Mouse (Mus musculus) neural tube, embryonic 13.5 days (tissue): ENCODE results near the gene Aim2. TPM values are rescaled to one million over a fixed set of nuclear protein-coding genes. Genes with fewer than 3 reads are reported as not detected.

Experiments used
- ATAC-seq: fragments of 200-750 bp; cut with Nextera tagmentation; 2 replicates; pipeline ENCODE4 v1.8.0; 2017; ENCODE audit warnings: low read depth, mild to moderate bottlenecking, moderate TSS enrichment, moderate library complexity
- H3K27ac ChIP-seq: fragments of 300-500 bp; sonication (generic); replicated peaks from 2 replicates; pipeline ENCODE4 v1.5.1; 2015; ENCODE audit warnings: moderate library complexity, mild to moderate bottlenecking, inconsistent platforms
- H3K27me3 ChIP-seq: fragments of 300-500 bp; sonication (generic); 2 replicates; pipeline ENCODE4 v1.6.1; 2015; ENCODE audit warnings: mild to moderate bottlenecking, inconsistent platforms
- H3K36me3 ChIP-seq: fragments of 300-500 bp; sonication (generic); 2 replicates; pipeline ENCODE4 v1.6.1; 2015; ENCODE audit warnings: mild to moderate bottlenecking, inconsistent platforms
- H3K4me1 ChIP-seq: fragments of 300-500 bp; sonication (generic); replicated peaks from 2 replicates; pipeline ENCODE4 v1.6.1; 2015; ENCODE audit warnings: inconsistent platforms
- H3K4me2 ChIP-seq: fragments of 300-500 bp; sonication (generic); 2 replicates; pipeline ENCODE4 v1.6.1; 2015; ENCODE audit warnings: inconsistent platforms, mild to moderate bottlenecking, moderate library complexity
- H3K4me3 ChIP-seq: fragments of 300-500 bp; sonication (generic); 2 replicates; pipeline ENCODE4 v1.5.1; 2015; ENCODE audit warnings: mild to moderate bottlenecking, inconsistent platforms
- H3K9ac ChIP-seq: fragments of 300-500 bp; sonication (generic); 2 replicates; pipeline ENCODE4 v1.6.1; 2015; ENCODE audit warnings: moderate library complexity, mild to moderate bottlenecking, inconsistent platforms
- H3K9me3 ChIP-seq: fragments of 300-500 bp; sonication (generic); 2 replicates; pipeline ENCODE4 v1.6.1; 2016; ENCODE audit warnings: inconsistent platforms
- WGBS: fragments of 180-500 bp; shearing (Covaris S2); methylation state at CpG from one replicate; pipeline ENCODE4 v1.1.7; 2015; 5-methylcytosine and 5-hydroxymethylcytosine counted together
- polyA plus RNA-seq: library from polyadenylated mRNA; unstranded; fragments of >200 nt; fragmentation: Nextera tagmentation; extraction: Ambion mirVana; gene quantifications from 2 replicates; pipeline ENCODE4 v1.2.1, GENCODE M21; 2015

The Aim2 gene
- polyA plus RNA-seq, 1 experiment from 2014 or later, result 2.3 TPM

DNA sequence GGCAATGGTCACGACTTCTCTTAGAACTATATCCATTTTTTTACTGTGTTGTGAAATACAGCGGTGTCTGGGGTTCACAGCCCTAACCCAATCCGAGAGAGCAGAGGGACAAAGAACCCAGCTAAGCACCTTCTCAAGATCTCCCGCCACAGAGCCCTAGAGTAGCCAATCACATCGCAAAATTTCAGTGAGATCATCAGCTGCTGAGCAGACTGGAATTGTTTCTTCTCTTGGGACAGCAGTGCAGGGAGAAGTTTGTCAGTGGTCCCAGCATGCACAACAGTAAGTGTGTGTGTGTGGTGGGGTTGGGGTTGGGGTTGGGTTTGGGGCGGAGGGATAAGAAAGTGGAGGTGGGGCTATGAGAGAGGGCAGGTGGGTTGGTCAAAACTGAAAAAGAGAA is 733 bp upstream of the Aim2 start:
- peak; percentile 63 for ATAC-seq
- no peaks in the 10 kb centered on the region for H3K27me3 ChIP-seq
- peaks cover 34% of the 10 kb centered on the region for H3K36me3 ChIP-seq
- peak overlapping the region; percentile 48 for H3K4me2 ChIP-seq
- 3% methylated on average over 6 of the region's 6 CpGs for WGBS
- no peaks in the 10 kb centered on the region for H3K9me3 ChIP-seq
- H3K4me3 ChIP-seq, result peak overlapping the region; percentile 22
- H3K4me1 ChIP-seq, result peaks cover 28% of the 10 kb centered on the region
- H3K9ac ChIP-seq, result peak overlapping the region; percentile 34
- H3K27ac ChIP-seq, result no peak overlapping the region

DNA sequence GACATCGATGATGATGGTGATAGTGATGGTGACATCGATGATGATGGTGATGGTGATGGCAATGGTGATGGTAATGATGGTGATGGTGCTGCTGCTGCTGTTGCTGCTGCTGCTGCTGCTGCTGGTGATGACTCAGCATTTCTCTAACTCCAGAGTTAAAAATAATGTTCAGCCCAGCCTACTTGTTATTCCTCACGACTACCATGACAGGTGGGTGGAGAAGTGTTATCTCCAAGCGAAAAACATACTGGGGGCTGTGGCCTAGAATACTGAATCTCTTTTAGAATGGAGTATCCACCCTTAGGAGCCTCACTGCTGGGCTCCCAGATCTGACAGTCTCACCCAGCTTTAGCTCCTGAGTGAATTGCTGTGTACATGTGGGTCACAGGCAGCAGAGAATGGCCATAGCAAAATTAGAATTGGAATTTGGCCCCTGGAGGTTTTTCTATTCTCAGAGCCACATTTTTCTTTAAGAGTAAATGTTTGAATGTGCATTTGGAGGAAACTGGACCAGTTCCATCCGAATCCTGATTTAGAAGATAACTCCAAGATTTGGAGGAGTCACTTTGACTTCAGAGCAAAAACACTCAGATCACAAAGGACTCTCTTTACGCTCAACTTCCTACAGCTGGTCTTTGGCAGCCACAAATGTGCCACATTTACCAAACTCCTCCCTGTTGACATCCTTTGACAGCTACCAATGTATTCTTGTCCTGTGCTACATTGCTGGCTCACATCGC is 4.6 kb downstream of the Aim2 start:
- ATAC-seq, result no peak
- 81% methylated on average over 7 of the region's 7 CpGs for WGBS

GRCm38 (mm10) chr1:173356699-173357098 is 6.0 kb downstream of the Aim2 start:
- Histone ChIP-seq H3K27me3 (no peaks in the 10 kb centered on the region), H3K4me2 (no peak overlapping the region), H3K9me3 (no peaks in the 10 kb centered on the region), H3K4me1 (peaks cover 52% of the 10 kb centered on the region), H3K27ac (no peak overlapping the region), H3K9ac (no peak overlapping the region), H3K4me3 (no peak overlapping the region), H3K36me3 (peaks cover 20% of the 10 kb centered on the region)
- ATAC-seq, result no peak
- 84% methylated on average over 2 of the region's 2 CpGs for WGBS

More for the DNA sequence above, 4.6 kb downstream of the Aim2 start:
- Histone ChIP-seq H3K27ac (no peak overlapping the region), H3K9ac (no peak overlapping the region), H3K9me3 (no peaks in the 10 kb centered on the region), H3K36me3 (peaks cover 20% of the 10 kb centered on the region), H3K4me3 (no peak overlapping the region), H3K4me1 (peaks cover 50% of the 10 kb centered on the region), H3K27me3 (no peaks in the 10 kb centered on the region), H3K4me2 (no peak overlapping the region)

DNA sequence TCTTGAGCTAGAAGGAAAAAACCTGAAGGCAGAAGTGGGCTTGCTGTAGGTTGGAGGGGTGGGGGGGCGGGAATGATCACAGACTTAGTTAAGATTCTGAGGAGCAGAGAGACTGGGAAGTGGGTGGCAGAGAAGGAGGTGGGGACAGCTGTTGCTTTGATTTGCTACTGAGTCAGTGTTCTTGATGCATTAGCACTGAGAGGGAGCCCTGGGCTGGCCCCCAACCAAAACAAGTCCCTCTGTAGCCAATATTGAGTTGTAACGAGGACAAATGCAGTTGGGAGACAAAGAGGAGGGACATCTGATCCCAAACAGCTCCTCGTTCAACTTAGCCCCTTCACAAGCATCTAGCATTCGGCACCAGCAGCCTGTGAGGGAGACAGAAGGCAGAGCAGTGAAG is 7.1 kb downstream of the Aim2 start:
- ATAC-seq, result no peak
- Histone ChIP-seq H3K27me3 (no peaks in the 10 kb centered on the region), H3K4me3 (no peak overlapping the region), H3K27ac (no peak overlapping the region), H3K4me1 (peaks cover 58% of the 10 kb centered on the region), H3K9ac (no peak overlapping the region), H3K4me2 (no peak overlapping the region), H3K9me3 (no peaks in the 10 kb centered on the region), H3K36me3 (peaks cover 20% of the 10 kb centered on the region)
- WGBS, result 42% methylated on average over 4 of the region's 4 CpGs

- H3K4me1 ChIP-seq, result peaks cover 75% of the 10 kb centered on the region
- H3K27ac ChIP-seq, result peak overlapping the region; percentile 29; the same call in 1 of the 2 replicates
- H3K4me3 ChIP-seq, result no peak overlapping the region
- H3K4me2 ChIP-seq, result no peak overlapping the region
- H3K9me3 ChIP-seq, result no peaks in the 10 kb centered on the region
- no peak overlapping the region for H3K9ac ChIP-seq
- WGBS, result 48% methylated on average over 4 of the region's 4 CpGs
- no peak for ATAC-seq
- peaks cover 19% of the 10 kb centered on the region for H3K36me3 ChIP-seq
- no peaks in the 10 kb centered on the region for H3K27me3 ChIP-seq
Observed at GRCm38 (mm10) chr1:173359590-173360290, 9.1 kb downstream of the Aim2 start.

DNA sequence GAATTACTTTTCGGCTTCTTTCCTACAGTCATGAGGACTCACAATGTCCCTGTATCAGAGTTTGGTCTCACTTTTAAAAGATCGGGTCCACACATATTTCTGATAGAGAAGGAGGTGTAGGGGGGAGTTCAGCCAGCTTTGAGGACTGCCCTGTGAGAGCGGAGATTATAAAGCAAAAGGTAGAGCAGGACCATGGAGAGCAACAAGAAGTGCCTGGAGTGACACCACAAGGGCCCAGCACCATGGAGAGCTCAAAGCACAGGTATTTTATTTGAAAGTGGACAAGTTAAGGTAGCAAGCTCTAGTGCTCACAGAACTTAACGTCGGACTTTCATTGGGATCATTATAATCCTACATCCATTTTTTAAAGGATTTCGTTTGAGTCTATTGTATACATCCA is 11.0 kb downstream of the Aim2 start:
- no peak overlapping the region for H3K9ac ChIP-seq
- WGBS, result 49% methylated on average over 6 of the region's 6 CpGs
- peaks cover 79% of the 10 kb centered on the region for H3K4me1 ChIP-seq
- no peaks in the 10 kb centered on the region for H3K27me3 ChIP-seq
- peaks cover 14% of the 10 kb centered on the region for H3K36me3 ChIP-seq
- H3K27ac ChIP-seq, result no peak overlapping the region
- H3K4me3 ChIP-seq, result no peak overlapping the region
- no peak for ATAC-seq
- no peak overlapping the region for H3K4me2 ChIP-seq
- H3K9me3 ChIP-seq, result no peaks in the 10 kb centered on the region

- H3K27ac ChIP-seq, result no peak overlapping the region
- 97% methylated on average over 2 of the region's 2 CpGs for WGBS
- H3K36me3 ChIP-seq, result no peaks in the 10 kb centered on the region
- H3K27me3 ChIP-seq, result no peaks in the 10 kb centered on the region
- H3K9me3 ChIP-seq, result no peaks in the 10 kb centered on the region
- no peak overlapping the region for H3K4me3 ChIP-seq
- peaks cover 79% of the 10 kb centered on the region for H3K4me1 ChIP-seq
- H3K4me2 ChIP-seq, result no peak overlapping the region
- ATAC-seq, result no peak
- no peak overlapping the region for H3K9ac ChIP-seq
Observed at GRCm38 (mm10) chr1:173363436-173363835, 12.8 kb downstream of the Aim2 start.

DNA sequence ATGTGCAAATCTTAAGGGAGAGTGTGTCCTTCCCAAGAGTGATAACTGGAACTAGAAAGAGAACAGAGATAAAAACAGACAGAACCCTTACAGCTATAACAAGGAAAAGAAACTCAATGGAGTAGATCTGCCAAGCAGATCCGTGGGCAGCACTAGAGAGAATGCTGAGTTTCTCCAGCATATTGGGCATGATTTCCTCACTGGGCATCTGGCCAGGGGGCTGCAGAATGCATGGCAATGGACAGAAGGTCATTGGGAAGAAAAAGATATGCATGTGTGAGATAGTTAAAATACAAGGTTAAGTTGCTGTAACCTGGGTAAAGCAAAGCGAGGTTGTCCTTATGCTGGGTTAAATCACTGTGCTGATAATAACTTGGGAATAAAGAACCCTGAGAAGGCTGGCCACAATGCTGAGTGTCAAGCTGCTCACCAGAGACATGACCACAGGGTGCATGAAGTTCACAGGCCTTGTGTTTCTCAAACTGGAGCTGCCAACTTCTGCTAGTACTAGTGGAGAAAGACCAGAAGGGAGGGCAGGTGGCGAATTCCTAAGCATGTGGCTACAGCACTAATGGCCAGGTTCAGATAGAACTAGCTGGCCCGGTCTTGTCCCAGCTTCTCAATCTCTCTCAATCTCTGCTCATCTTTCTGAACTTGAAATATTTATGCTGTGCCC is 13.6 kb downstream of the Aim2 start:
- no peak overlapping the region for H3K9ac ChIP-seq
- H3K36me3 ChIP-seq, result no peaks in the 10 kb centered on the region
- H3K4me1 ChIP-seq, result peaks cover 71% of the 10 kb centered on the region
- no peak overlapping the region for H3K27ac ChIP-seq
- no peak overlapping the region for H3K4me2 ChIP-seq
- no peaks in the 10 kb centered on the region for H3K9me3 ChIP-seq
- WGBS, result 81% methylated on average over 4 of the region's 4 CpGs
- H3K27me3 ChIP-seq, result no peaks in the 10 kb centered on the region
- ATAC-seq, result no peak
- H3K4me3 ChIP-seq, result no peak overlapping the region

GRCm38 (mm10) chr1:173365970-173366409 is 15.3 kb downstream of the Aim2 start:
- peak overlapping the region; percentile 96 for H3K4me3 ChIP-seq
- no peaks in the 10 kb centered on the region for H3K27me3 ChIP-seq
- peak; percentile 51 for ATAC-seq
- peaks cover 66% of the 10 kb centered on the region for H3K4me1 ChIP-seq
- no peaks in the 10 kb centered on the region for H3K36me3 ChIP-seq
- H3K27ac ChIP-seq, result peak overlapping the region; percentile 95; the same call in 1 of the 2 replicates
- peak overlapping the region; percentile 98 for H3K9ac ChIP-seq
- no peaks in the 10 kb centered on the region for H3K9me3 ChIP-seq
- under 1% methylated on average over 13 of the region's 13 CpGs for WGBS
- H3K4me2 ChIP-seq, result peak overlapping the region; percentile 72

- Histone ChIP-seq H3K4me3 (peak overlapping the region; percentile 96), H3K4me1 (peaks cover 64% of the 10 kb centered on the region), H3K36me3 (no peaks in the 10 kb centered on the region), H3K9ac (peak overlapping the region; percentile 98), H3K4me2 (peak overlapping the region; percentile 72), H3K27me3 (no peaks in the 10 kb centered on the region), H3K9me3 (no peaks in the 10 kb centered on the region), H3K27ac (peak overlapping the region; percentile 95)
- peak; percentile 72 for ATAC-seq
- WGBS, result under 1% methylated on average over 31 of the region's 31 CpGs
Observed at GRCm38 (mm10) chr1:173366701-173367355, 16.1 kb downstream of the Aim2 start.

- under 1% methylated on average over 46 of the region's 46 CpGs for WGBS
- Histone ChIP-seq H3K4me3 (peak within 1 kb of the TSS; percentile 96), H3K36me3 (no peaks in the 10 kb centered on the region), H3K4me1 (peaks cover 62% of the 10 kb centered on the region), H3K9ac (peak within 1 kb of the TSS; percentile 98), H3K4me2 (peak within 1 kb of the TSS; percentile 72), H3K9me3 (no peaks in the 10 kb centered on the region), H3K27me3 (no peaks in the 10 kb centered on the region), H3K27ac (peak within 1 kb of the TSS; percentile 95)
- ATAC-seq, result peak; percentile 88
Observed at GRCm38 (mm10) chr1:173367356-173368046, 16.8 kb downstream of the Aim2 start, which contains the start of gene Cadm3. TSS of gene Cadm3 (minus strand) at chr1:173367695.
